Mouse (Mus musculus) embryonic facial prominence, embryonic 11.5 days (tissue): ENCODE measurements around the gene Asb12. TPM values are rescaled to one million over a fixed set of nuclear protein-coding genes. Genes with fewer than 3 reads are reported as not detected.
"Not testable (repeated sequence)": the region's sequence is repeated elsewhere in the genome, so short reads cannot be mapped to it uniquely, and the experiment has no call there.

Experiments
- ATAC-seq: fragments of 200-750 bp; cut with Nextera tagmentation; replicated peaks from 2 replicates; pipeline ENCODE4 v1.8.0; 2017; ENCODE audit warnings: low read depth; ENCODE audit not compliant: insufficient number of reproducible peaks, low FRiP score, low TSS enrichment
- DNase-seq: peaks from one replicate; pipeline ENCODE4 v3.0.0-alpha.2; 2015; ENCODE audit warnings: low spot score
- H3K27ac ChIP-seq: fragments of 300-500 bp; sonication (generic); replicated peaks from 2 replicates; pipeline ENCODE4 v1.5.1; 2014; ENCODE audit warnings: mild to moderate bottlenecking, low read depth, low read length, control low read depth
- H3K27me3 ChIP-seq: fragments of 300-500 bp; sonication (generic); 2 replicates; pipeline ENCODE4 v1.6.1; 2014; ENCODE audit warnings: mild to moderate bottlenecking, low read length, moderate library complexity, mixed read lengths; ENCODE audit not compliant: control insufficient read depth, insufficient read depth
- H3K36me3 ChIP-seq: fragments of 300-500 bp; sonication (generic); replicated peaks from 2 replicates; pipeline ENCODE4 v1.6.1; 2014; ENCODE audit warnings: low read depth, mild to moderate bottlenecking, low read length, moderate library complexity, mixed read lengths; ENCODE audit not compliant: control insufficient read depth, insufficient read depth
- H3K4me1 ChIP-seq: fragments of 300-500 bp; sonication (generic); 2 replicates; pipeline ENCODE4 v1.6.1; 2014; ENCODE audit warnings: low read length, mixed read lengths; ENCODE audit not compliant: control insufficient read depth, insufficient read depth
- H3K4me2 ChIP-seq: fragments of 300-500 bp; sonication (generic); 2 replicates; pipeline ENCODE4 v1.6.1; 2014; ENCODE audit warnings: low read depth, mild to moderate bottlenecking, control low read depth, low read length, moderate library complexity
- H3K4me3 ChIP-seq: fragments of 300-500 bp; sonication (generic); 2 replicates; pipeline ENCODE4 v1.5.1; 2014; ENCODE audit warnings: low read depth, low read length, control low read depth
- H3K9ac ChIP-seq: fragments of 300-500 bp; sonication (generic); replicated peaks from 2 replicates; pipeline ENCODE4 v1.6.1; 2014; ENCODE audit warnings: mild to moderate bottlenecking, control low read depth, low read length
- H3K9me3 ChIP-seq: fragments of 300-500 bp; sonication (generic); replicated peaks from 2 replicates; pipeline ENCODE4 v1.6.1; 2016; ENCODE audit warnings: mild to moderate bottlenecking, low read length, inconsistent platforms, mixed read lengths; ENCODE audit not compliant: control insufficient read depth
- WGBS: fragments of 180-500 bp; shearing (Covaris S2); extraction: QIAGEN DNeasy Blood & Tissue Kit; methylation state at CpG from one replicate; pipeline ENCODE4 v1.1.7; 2014; 5-methylcytosine and 5-hydroxymethylcytosine counted together
- polyA plus RNA-seq: library from polyadenylated mRNA; unstranded; fragments of >200 nt; fragmentation: Nextera tagmentation; extraction: Ambion mirVana; gene quantifications from 2 replicates; pipeline ENCODE4 v1.2.1, GENCODE M21; 2014

Asb12 gene
- not detected in 2 replicates for polyA plus RNA-seq

GRCm38 (mm10) chrX:95557887-95558286, at the start of gene Asb12, which contains the start of gene Pfn5:
TSS of gene Asb12 (minus strand) at chrX:95557987.
TSS of gene Pfn5 (plus strand) at chrX:95558104.
- no peak within 1 kb of the TSS for H3K27ac ChIP-seq
- no peaks in the 10 kb centered on the region for H3K9me3 ChIP-seq
- H3K36me3 ChIP-seq: no peaks in the 10 kb centered on the region
- DNase-seq: no peak
- H3K4me2 ChIP-seq: no peak within 1 kb of the TSS
- H3K9ac ChIP-seq: no peak within 1 kb of the TSS
- no peak within 1 kb of the TSS for H3K4me3 ChIP-seq
- no peaks in the 10 kb centered on the region for H3K27me3 ChIP-seq
- H3K4me1 ChIP-seq: no peaks in the 10 kb centered on the region
- no peak for ATAC-seq
- WGBS: 83% methylated on average over 2 of the region's 2 CpGs

- Histone ChIP-seq H3K4me3 (no peak overlapping the region), H3K4me1 (no peaks in the 10 kb centered on the region), H3K9me3 (no peaks in the 10 kb centered on the region), H3K36me3 (no peaks in the 10 kb centered on the region), H3K9ac (no peak overlapping the region), H3K4me2 (no peak overlapping the region), H3K27me3 (no peaks in the 10 kb centered on the region), H3K27ac (no peak overlapping the region)
- no peak for DNase-seq
- WGBS: 83% methylated on average over 5 of the region's 5 CpGs
- ATAC-seq: no peak
Measured at GRCm38 (mm10) chrX:95600609-95601008, 42.8 kb upstream of the Asb12 start.

GRCm38 (mm10) chrX:95554321-95554720, 3.5 kb downstream of the Asb12 start:
- no peak for ATAC-seq
- no peak for DNase-seq
- Histone ChIP-seq H3K9me3 (no peaks in the 10 kb centered on the region), H3K27ac (no peak overlapping the region), H3K4me3 (no peak overlapping the region), H3K36me3 (no peaks in the 10 kb centered on the region), H3K27me3 (no peaks in the 10 kb centered on the region), H3K9ac (no peak overlapping the region), H3K4me1 (no peaks in the 10 kb centered on the region), H3K4me2 (no peak overlapping the region)
- 80% methylated on average over 4 of the region's 4 CpGs for WGBS

GRCm38 (mm10) chrX:95535493-95535892, 22.3 kb downstream of the Asb12 start:
- H3K4me2 ChIP-seq, ATAC-seq: not testable (repeated sequence)
- WGBS: 87% methylated on average over 2 of the region's 2 CpGs

GRCm38 (mm10) chrX:95525166-95525565, 32.6 kb downstream of the Asb12 start:
- H3K36me3 ChIP-seq: no peaks in the 10 kb centered on the region
- H3K4me1 ChIP-seq: no peaks in the 10 kb centered on the region
- DNase-seq: no peak
- 80% methylated on average over 2 of the region's 2 CpGs for WGBS
- no peak overlapping the region for H3K4me3 ChIP-seq
- no peaks in the 10 kb centered on the region for H3K27me3 ChIP-seq
- H3K9me3 ChIP-seq: no peaks in the 10 kb centered on the region
- no peak overlapping the region for H3K27ac ChIP-seq
- no peak overlapping the region for H3K9ac ChIP-seq
- ATAC-seq: no peak
- H3K4me2 ChIP-seq: no peak overlapping the region

More at GRCm38 (mm10) chrX:95535493-95535892, 22.3 kb downstream of the Asb12 start:
- H3K9ac ChIP-seq, H3K27me3 ChIP-seq, H3K4me3 ChIP-seq, H3K36me3 ChIP-seq, DNase-seq, H3K9me3 ChIP-seq, H3K4me1 ChIP-seq, H3K27ac ChIP-seq: not testable (repeated sequence)

GRCm38 (mm10) chrX:95523883-95524282, 33.9 kb downstream of the Asb12 start:
- H3K4me3 ChIP-seq: no peak overlapping the region
- no peaks in the 10 kb centered on the region for H3K36me3 ChIP-seq
- no peaks in the 10 kb centered on the region for H3K9me3 ChIP-seq
- no peaks in the 10 kb centered on the region for H3K4me1 ChIP-seq
- H3K4me2 ChIP-seq: no peak overlapping the region
- no peak for DNase-seq
- ATAC-seq: no peak
- no peaks in the 10 kb centered on the region for H3K27me3 ChIP-seq
- no peak overlapping the region for H3K9ac ChIP-seq
- no peak overlapping the region for H3K27ac ChIP-seq

GRCm38 (mm10) chrX:95457166-95457565, 100.6 kb downstream of the Asb12 start:
- ATAC-seq: no peak
- no peak overlapping the region for H3K4me3 ChIP-seq
- H3K4me2 ChIP-seq: no peak overlapping the region
- H3K27me3 ChIP-seq: no peaks in the 10 kb centered on the region
- no peaks in the 10 kb centered on the region for H3K36me3 ChIP-seq
- DNase-seq: no peak
- H3K9ac ChIP-seq: no peak overlapping the region
- H3K27ac ChIP-seq: no peak overlapping the region
- WGBS: 72% methylated on average over 3 of the region's 3 CpGs
- H3K9me3 ChIP-seq: no peaks in the 10 kb centered on the region
- no peaks in the 10 kb centered on the region for H3K4me1 ChIP-seq

- Histone ChIP-seq H3K27me3 (no peaks in the 10 kb centered on the region), H3K4me1 (no peaks in the 10 kb centered on the region), H3K36me3 (no peaks in the 10 kb centered on the region), H3K9ac (no peak overlapping the region), H3K9me3 (no peaks in the 10 kb centered on the region), H3K4me3 (no peak overlapping the region), H3K27ac (no peak overlapping the region), H3K4me2 (no peak overlapping the region)
- WGBS: 71% methylated on average over 2 of the region's 2 CpGs
- DNase-seq (no peak), ATAC-seq (no peak)
Measured at GRCm38 (mm10) chrX:95445866-95446265, 111.9 kb downstream of the Asb12 start.
